In genomic region chr7:139930732-139931131, GRCm38 (mm10) we compare ENCODE assay signal across 9 mouse cellular contexts. TPM values are rescaled to one million over a fixed set of nuclear protein-coding genes. Genes with fewer than 3 reads are reported as not detected.
A peak's percentile ranks its signal among the peaks of the same experiment; 100 is the strongest.
DNase-seq lines count a peak whose midpoint lies in the region; ATAC-seq and TF ChIP-seq lines count a peak whose summit lies in the region.
"Had no signal": no experiment of that assay in that cellular context is flagged by ENCODE, and none has a peak within 500 bp of the region (broad histone marks: within the 10 kb centered on the region; RNA-seq: fewer than 3 reads in every experiment).

No protein-coding gene starts in this region.

- ATAC-seq in hindbrain, embryonic 14.5 days (ENCODE audit: low FRiP score), result peak; percentile 57; the same call in 1 of the 2 replicates
- ATAC-seq in liver, postnatal 0 days, result no peak
- ATAC-seq in neutrophil, adult 5-6 weeks (ENCODE audit: extremely low read depth, insufficient number of reproducible peaks, low FRiP score, poor library complexity, severe bottlenecking), result 0 out of 2 replicates have a peak, but pooled peaks have one; percentile 24

- no peaks in the 10 kb centered on the region for H3K4me1 ChIP-seq in hindbrain, embryonic 14.5 days (replicated peaks; ENCODE audit: control insufficient read depth, insufficient read depth, low read length)
- no peaks in the 10 kb centered on the region for H3K4me1 ChIP-seq in liver, postnatal 0 days (ENCODE audit: insufficient read depth)

- no peak overlapping the region for H3K9ac ChIP-seq in hindbrain, embryonic 14.5 days
- H3K9ac ChIP-seq in liver, postnatal 0 days (replicated peaks), result no peak overlapping the region

- no peak for TF ChIP-seq EP300 in liver, postnatal 0 days (IDR thresholded peaks at IDR 0.05; ENCODE audit: low read depth)

- no peaks in the 10 kb centered on the region for H3K9me3 ChIP-seq in hindbrain, embryonic 14.5 days (ENCODE audit: control insufficient read depth, low read length)
- no peaks in the 10 kb centered on the region for H3K9me3 ChIP-seq in liver, postnatal 0 days (ENCODE audit: low read length)

- H3K4me3 ChIP-seq in hindbrain, embryonic 14.5 days (replicated peaks; ENCODE audit: low read length), result no peak overlapping the region
- no peak overlapping the region for H3K4me3 ChIP-seq in liver, postnatal 0 days (ENCODE audit: low read depth, low read length)

- H3K36me3 ChIP-seq in hindbrain, embryonic 14.5 days (replicated peaks; ENCODE audit: control insufficient read depth, insufficient read depth), result peaks cover 25% of the 10 kb centered on the region; the same call in 1 of the 2 replicates
- H3K36me3 ChIP-seq in liver, postnatal 0 days (replicated peaks; ENCODE audit: insufficient read depth, low read length), result no peaks in the 10 kb centered on the region

- no peak overlapping the region for H3K4me2 ChIP-seq in hindbrain, embryonic 14.5 days (replicated peaks)
- H3K4me2 ChIP-seq in liver, postnatal 0 days (ENCODE audit: low read depth, low read length), result no peak overlapping the region

- no peak overlapping the region for H3K27ac ChIP-seq in hindbrain, embryonic 14.5 days
- H3K27ac ChIP-seq in liver, postnatal 0 days (ENCODE audit: low read depth), result no peak overlapping the region
- H3K27ac ChIP-seq: macrophage had no signal

- DNase-seq in layer of hippocampus, adult 11-12 months (ENCODE audit: low spot score), result peak; percentile 44
- DNase-seq in layer of hippocampus, postnatal 14 days (ENCODE audit: low spot score in 2 of 2), result no peak
- DNase-seq in ES-CJ7 (ENCODE audit: low read depth, low spot score), result peak; percentile 68
- DNase-seq in c-Kit-positive CD71-positive TER-119-negative erythroid progenitor cells, embryonic 14.5 days (ENCODE audit: low read depth), result peak; percentile 27
- DNase-seq in hindbrain, embryonic 14.5 days (ENCODE audit: low spot score), result peak; percentile 56
- DNase-seq in liver, postnatal 0 days, result peak; percentile 38
- no peak for DNase-seq in ovary, postnatal 10 days (ENCODE audit: low spot score)

- peak; percentile 69 for TF ChIP-seq CTCF in liver, postnatal 0 days (IDR thresholded peaks at IDR 0.05; ENCODE audit: low read depth)

- 19% methylated on average over 11 of the region's 11 CpGs for WGBS in hindbrain, embryonic 14.5 days
- WGBS in liver, postnatal 0 days (ENCODE audit: insufficient replicate concordance), result 16% methylated on average over 11 of the region's 11 CpGs

- 0 out of 2 replicates have a peak, but pooled peaks cover 2% of the 10 kb centered on the region for H3K27me3 ChIP-seq in hindbrain, embryonic 14.5 days (ENCODE audit: control insufficient read depth, insufficient read depth, low read length)
- H3K27me3 ChIP-seq in liver, postnatal 0 days (ENCODE audit: insufficient read depth, low read length), result no peaks in the 10 kb centered on the region

RNA-seq across cellular contexts. Expression of gene Utf1, which starts 12.9 kb away (rescaled TPM):
- total RNA-seq in layer of hippocampus, postnatal 14 days (2021), result not detected
- not detected in 2 replicates for polyA plus RNA-seq in hindbrain, embryonic 14.5 days (2014; fragmentation: Nextera tagmentation; extraction: Ambion mirVana)
- polyA plus RNA-seq in liver, postnatal 0 days (2015; fragmentation: Nextera tagmentation; extraction: Ambion mirVana), result not detected in 2 replicates
- total RNA-seq in neutrophil, adult 5-6 weeks (2017), result not detected in 2 replicates
- polyA plus RNA-seq: macrophage had no signal

RNA-seq across cellular contexts. Expression of gene Kndc1, which starts 36.2 kb away (rescaled TPM):
- total RNA-seq in layer of hippocampus, postnatal 14 days (2021), result 10 to 100 TPM; 78.2 to 96.6 TPM
- polyA plus RNA-seq in hindbrain, embryonic 14.5 days (2014; fragmentation: Nextera tagmentation; extraction: Ambion mirVana), result 25.6 and 29.1 TPM in 2 replicates
- polyA plus RNA-seq in liver, postnatal 0 days (2015; fragmentation: Nextera tagmentation; extraction: Ambion mirVana), result not detected in 2 replicates
- total RNA-seq in neutrophil, adult 5-6 weeks (2017), result not detected in 2 replicates
- polyA plus RNA-seq: macrophage had no signal

RNA-seq across cellular contexts. Expression of gene 6430531B16Rik, which starts 47.8 kb away (rescaled TPM):
- total RNA-seq in layer of hippocampus, postnatal 14 days (2021), result under 1 TPM; 0.39 to 0.83 TPM
- polyA plus RNA-seq in hindbrain, embryonic 14.5 days (2014; fragmentation: Nextera tagmentation; extraction: Ambion mirVana), result 0.72 and 1.0 TPM in 2 replicates
- polyA plus RNA-seq in liver, postnatal 0 days (2015; fragmentation: Nextera tagmentation; extraction: Ambion mirVana), result not detected in 2 replicates
- 2.2 TPM in 2 replicates for total RNA-seq in neutrophil, adult 5-6 weeks (2017)
- polyA plus RNA-seq: macrophage had no signal

Comparison
In these comparisons a context has a peak if more than half of its experiments do, and no peak if none do; other contexts are left out.
1. DNase-seq: peak in layer of hippocampus, adult 11-12 months (single experiment), ES-CJ7 (single experiment), c-Kit-positive CD71-positive TER-119-negative erythroid progenitor cells, embryonic 14.5 days (single experiment), hindbrain, embryonic 14.5 days (single experiment) and liver, postnatal 0 days (single experiment); none in layer of hippocampus, postnatal 14 days (0 of 2) and ovary, postnatal 10 days (single experiment).
2. RNA of gene Kndc1, which starts 36.2 kb away (total RNA-seq): 78.2 to 96.6 TPM in layer of hippocampus, postnatal 14 days; not detected in neutrophil, adult 5-6 weeks; every median in the first group is over 10 times any median in the second.